Mouse (Mus musculus) heart, adult 9 months (tissue): ENCODE results near the gene Phlpp1.

Experiments used
- DNase-seq, 2 experiments: peaks; one replicate each; pipeline ENCODE4 v3.0.0; 2022; ENCODE audit warnings: low spot score in 2 of 2

The Phlpp1 gene

GRCm38 (mm10) chr1:106164111-106164510, 7.4 kb upstream of the Phlpp1 start:
- no peak for DNase-seq

GRCm38 (mm10) chr1:106168001-106168400, 3.6 kb upstream of the Phlpp1 start:
- no peak for DNase-seq

DNA sequence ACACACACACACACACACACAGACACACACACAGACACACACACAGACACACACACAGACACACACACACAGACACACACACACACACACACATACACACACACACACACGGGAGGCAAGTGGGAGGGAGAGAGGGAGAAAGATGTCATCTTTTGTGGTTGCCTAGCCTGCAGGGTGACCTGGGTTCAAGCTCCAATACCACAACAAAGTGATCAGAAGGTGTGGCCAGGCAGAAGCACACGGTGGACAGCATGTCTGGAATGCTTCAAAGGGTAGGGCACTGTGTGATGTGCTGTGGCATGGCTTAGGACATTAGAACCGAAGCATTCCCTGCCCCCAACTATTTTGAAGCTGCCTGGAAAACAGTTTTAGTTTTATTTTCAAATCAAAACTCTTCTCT, 2.8 kb upstream of the Phlpp1 start:
- no peak for DNase-seq

- no peak for DNase-seq
Measured at GRCm38 (mm10) chr1:106169741-106170265, 1.7 kb upstream of the Phlpp1 start.

GRCm38 (mm10) chr1:106172301-106172930, 864 bp downstream of the Phlpp1 start:
- DNase-seq, result peak; percentile 40 to 48

DNA sequence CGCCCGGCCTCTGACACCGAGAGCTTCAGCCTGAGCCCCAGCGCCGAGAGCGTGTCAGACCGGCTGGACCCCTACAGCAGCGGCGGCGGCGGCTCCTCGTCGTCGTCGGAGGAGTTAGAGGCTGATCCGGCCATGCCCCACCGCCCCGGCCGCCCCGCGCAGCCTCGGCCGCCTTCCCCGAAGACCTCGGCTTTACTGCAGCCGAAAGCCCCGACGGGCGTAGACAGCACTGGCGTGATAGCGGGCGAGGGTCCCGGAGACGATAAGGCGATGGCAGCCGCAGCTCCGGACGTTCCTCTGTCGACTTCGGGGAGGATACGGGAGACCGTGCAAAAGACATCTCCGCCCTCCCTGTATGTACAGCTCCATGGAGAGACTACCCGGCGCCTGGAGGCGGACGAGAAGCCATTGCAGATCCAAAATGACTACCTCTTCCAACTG, 1.4 kb downstream of the Phlpp1 start:
- DNase-seq, result peak in 1 of 2 experiments; percentile 23

GRCm38 (mm10) chr1:106173621-106174156, 2.1 kb downstream of the Phlpp1 start:
- DNase-seq, result no peak

GRCm38 (mm10) chr1:106174598-106174997, 3.0 kb downstream of the Phlpp1 start:
- DNase-seq, result no peak

- no peak for DNase-seq
Measured at GRCm38 (mm10) chr1:106175360-106175759, 3.8 kb downstream of the Phlpp1 start.

GRCm38 (mm10) chr1:106176791-106177190, 5.2 kb downstream of the Phlpp1 start:
- DNase-seq, result no peak

DNA sequence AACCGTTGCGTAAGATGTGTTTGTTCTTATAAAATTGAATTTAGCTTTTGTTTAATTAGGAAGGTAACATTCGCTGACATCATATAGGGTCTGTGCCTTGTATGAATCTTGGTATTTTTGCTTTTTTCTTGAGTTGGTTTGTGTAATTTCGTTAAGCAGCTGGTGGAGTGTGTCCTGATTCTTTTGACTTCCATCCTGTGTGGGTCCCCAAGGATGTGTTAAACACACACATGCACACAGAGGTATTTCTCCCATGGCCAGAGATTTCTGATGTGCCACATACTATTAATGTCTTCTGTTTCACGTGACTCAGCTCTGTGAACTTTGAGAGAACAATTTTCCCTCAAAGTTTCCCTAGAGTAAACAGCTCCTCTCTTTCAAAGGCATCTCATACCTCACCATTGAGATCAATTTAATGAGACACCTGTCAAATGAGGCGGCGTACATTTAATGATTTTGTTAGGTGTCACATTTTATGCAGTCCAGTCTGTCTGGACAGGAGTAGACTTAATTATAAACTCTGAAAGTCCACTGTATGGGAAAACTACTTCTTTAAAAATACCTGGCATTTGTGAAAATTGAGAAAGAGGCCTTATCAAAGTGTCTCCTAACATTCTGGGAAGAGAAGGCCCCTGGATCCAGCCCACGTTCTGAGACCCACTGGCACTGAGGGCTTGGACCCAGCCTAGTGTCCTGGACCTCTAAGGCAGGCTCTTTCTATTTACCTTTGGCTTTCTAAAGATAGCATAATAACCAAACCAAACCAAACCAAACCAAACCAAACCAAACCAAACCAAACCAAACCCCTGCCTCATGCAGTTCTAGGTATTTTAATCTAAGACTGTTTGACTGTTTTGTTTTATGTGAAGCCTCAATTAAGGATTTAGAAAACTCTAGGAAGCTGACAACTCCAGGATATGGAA, 6.6 kb downstream of the Phlpp1 start:
- DNase-seq, result no peak

DNA sequence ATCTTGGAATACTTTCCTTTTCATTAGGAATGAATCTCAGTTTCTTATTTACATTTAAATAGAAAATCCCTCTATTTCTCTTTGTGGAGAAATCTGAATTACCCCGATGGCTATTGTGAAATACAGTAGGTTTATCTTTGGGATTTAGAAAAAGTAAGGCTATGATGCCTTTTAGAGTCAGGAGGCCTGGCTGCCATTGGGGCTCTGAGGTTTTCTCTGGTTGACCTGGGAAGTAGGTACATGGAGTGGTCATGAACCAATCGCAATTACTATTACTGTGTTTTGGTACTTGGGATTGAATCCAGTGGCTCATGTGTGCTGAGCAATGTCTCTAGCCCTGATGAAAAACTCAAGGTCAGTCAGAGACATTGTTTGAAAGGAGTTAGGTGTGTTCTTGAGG, 12.1 kb downstream of the Phlpp1 start:
- DNase-seq, result no peak

DNA sequence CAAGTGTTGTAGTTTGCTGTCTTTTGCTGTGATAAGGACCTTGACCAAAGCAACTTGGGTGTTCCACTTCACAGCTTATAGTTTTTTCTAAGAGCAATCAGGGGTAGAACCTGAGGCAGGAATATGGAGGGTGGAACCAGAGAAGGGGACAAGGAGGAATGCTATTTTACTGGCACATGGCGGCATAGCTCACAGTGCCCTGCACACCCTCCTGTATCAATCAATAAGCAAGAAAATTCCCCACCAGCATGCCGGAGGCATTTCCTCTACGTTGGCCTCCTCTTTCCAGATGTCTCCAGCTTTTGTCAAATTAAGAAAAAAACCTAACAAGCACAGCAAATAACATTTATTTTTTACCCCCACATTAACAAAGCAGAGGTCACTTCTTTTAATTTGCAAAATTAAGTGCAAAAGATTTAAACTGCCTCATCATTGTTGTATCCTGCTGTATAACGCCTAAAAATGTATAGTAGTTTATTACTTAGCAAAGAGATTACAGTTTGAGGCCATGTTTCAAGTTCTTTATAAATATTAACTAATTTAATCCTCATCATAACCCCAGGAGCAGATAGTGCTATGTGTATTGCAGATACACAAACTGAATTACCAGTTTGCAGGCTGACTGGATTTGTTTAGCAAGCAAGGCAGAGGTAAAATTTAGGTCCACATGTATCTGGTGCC, 13.4 kb downstream of the Phlpp1 start:
- DNase-seq, result no peak

GRCm38 (mm10) chr1:106185461-106185924, 13.9 kb downstream of the Phlpp1 start:
- DNase-seq, result no peak

DNA sequence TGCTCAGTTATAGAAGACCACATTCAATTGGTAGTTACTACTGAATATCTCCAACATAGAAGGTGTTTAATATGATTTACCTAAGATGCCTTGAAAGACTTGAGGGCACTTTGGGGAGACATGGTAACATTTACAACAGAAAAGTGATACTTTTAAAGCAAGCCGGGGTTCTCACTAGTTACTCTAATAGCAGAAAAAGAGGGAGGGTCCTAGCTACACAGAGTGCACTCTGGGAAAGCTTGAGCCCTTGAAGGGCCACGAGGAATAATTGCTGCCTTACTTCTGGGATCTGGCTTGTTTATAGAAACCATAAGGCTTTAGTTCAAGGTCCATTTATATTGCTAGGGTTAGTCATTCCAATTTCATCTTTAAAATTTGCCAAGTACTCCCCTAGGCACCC, 14.5 kb downstream of the Phlpp1 start:
- DNase-seq, result no peak

DNA sequence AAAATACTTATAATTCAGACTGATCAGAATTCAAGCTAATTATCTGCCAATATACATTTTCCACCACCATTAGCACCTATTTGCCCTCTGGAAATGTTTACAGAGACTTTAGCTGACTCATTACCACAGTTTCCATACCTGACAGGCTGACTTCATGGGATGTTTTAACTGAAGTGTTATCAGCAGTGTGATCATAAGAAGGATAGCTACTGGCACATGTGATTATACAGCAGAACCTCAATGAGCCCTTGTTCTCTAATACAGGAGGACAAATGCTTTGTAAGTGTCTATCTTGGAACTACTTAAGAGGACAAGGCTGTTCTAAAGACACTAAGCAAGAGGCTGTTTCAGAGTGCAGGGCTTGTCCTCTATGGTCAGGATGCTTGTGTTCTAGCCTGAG, 15.9 kb downstream of the Phlpp1 start:
- no peak for DNase-seq

GRCm38 (mm10) chr1:106188756-106189155, 17.2 kb downstream of the Phlpp1 start:
- no peak for DNase-seq

GRCm38 (mm10) chr1:106189311-106189710, 17.8 kb downstream of the Phlpp1 start:
- DNase-seq, result no peak

DNA sequence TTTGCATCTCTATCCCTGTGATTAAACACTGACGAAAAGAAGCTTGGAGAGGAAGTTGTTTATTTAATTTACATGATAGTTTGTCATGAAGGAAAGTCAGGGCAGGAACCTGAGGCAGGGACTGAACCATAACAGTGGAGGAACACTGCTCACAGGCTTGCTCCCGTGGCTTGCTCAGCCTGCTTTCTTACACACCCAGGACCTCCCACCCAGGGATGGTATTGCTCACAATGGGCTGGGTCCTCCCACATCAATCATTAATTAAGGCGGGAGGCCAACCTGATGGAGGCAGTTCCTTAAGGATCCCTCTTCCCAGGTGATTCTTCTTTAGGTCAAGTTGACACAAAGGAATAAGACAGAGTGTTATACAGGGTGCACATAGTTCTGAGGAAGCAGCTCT, 19.1 kb downstream of the Phlpp1 start:
- DNase-seq, result no peak

GRCm38 (mm10) chr1:106191885-106192284, 20.3 kb downstream of the Phlpp1 start:
- no peak for DNase-seq

- DNase-seq, result no peak
Measured at GRCm38 (mm10) chr1:106192864-106193470, 21.4 kb downstream of the Phlpp1 start.
